Mouse (Mus musculus): ENCODE measurements at regions not wholly inside any gene's neighbourhood (a gene's known extent, or its start where the extent isn't known, plus 50 kb on each side); places are given as distances from the start of the nearest gene placed in this dataset.

- ATAC-seq (ENCODE audit: insufficient read depth, low FRiP score, low read depth), result no peak
Observed at GRCm38 (mm10) chr13:72393366-72393765, 235.3 kb upstream of the Irx2 start.

GRCm38 (mm10) chr13:72400677-72401076 lies 227.9 kb upstream of the Irx2 start:
- Histone ChIP-seq H3K4me2 (no peak overlapping the region), H3K9me3 (no peaks in the 10 kb centered on the region), H3K36me3 (no peaks in the 10 kb centered on the region), H3K9ac (no peak overlapping the region), H3K4me1 (no peaks in the 10 kb centered on the region), H3K4me3 (replicated peaks) (no peak overlapping the region), H3K27ac (no peak overlapping the region), H3K27me3 (replicated peaks) (no peaks in the 10 kb centered on the region)
- 15% methylated on average over 10 of the region's 10 CpGs for WGBS
- ATAC-seq (ENCODE audit: insufficient read depth, low FRiP score, low read depth), result no peak

More at GRCm38 (mm10) chr13:72393366-72393765, 235.3 kb upstream of the Irx2 start:
- no peak overlapping the region for H3K4me3 ChIP-seq (replicated peaks)
- H3K9me3 ChIP-seq, result no peaks in the 10 kb centered on the region
- H3K4me2 ChIP-seq, result no peak overlapping the region
- no peak overlapping the region for H3K27ac ChIP-seq
- no peaks in the 10 kb centered on the region for H3K27me3 ChIP-seq (replicated peaks)
- no peak overlapping the region for H3K9ac ChIP-seq
- 88% methylated on average over 2 of the region's 2 CpGs for WGBS
- no peaks in the 10 kb centered on the region for H3K36me3 ChIP-seq
- H3K4me1 ChIP-seq, result no peaks in the 10 kb centered on the region

- no peak overlapping the region for H3K4me3 ChIP-seq (replicated peaks)
Observed at GRCm38 (mm10) chr13:72409238-72409965, 219.2 kb upstream of the Irx2 start.

GRCm38 (mm10) chr13:72412656-72413055 lies 216.0 kb upstream of the Irx2 start:
- WGBS, result 88% methylated on average over 4 of the region's 4 CpGs

More at GRCm38 (mm10) chr13:72409238-72409965, 219.2 kb upstream of the Irx2 start:
- H3K4me2 ChIP-seq, result no peak overlapping the region
- H3K4me1 ChIP-seq, result no peaks in the 10 kb centered on the region
- H3K27ac ChIP-seq, result no peak overlapping the region
- no peak for ATAC-seq (ENCODE audit: insufficient read depth, low FRiP score, low read depth)
- no peaks in the 10 kb centered on the region for H3K27me3 ChIP-seq (replicated peaks)
- H3K9me3 ChIP-seq, result no peaks in the 10 kb centered on the region
- H3K9ac ChIP-seq, result no peak overlapping the region
- 83% methylated on average over 11 of the region's 11 CpGs for WGBS
- H3K36me3 ChIP-seq, result no peaks in the 10 kb centered on the region

GRCm38 (mm10) chr13:72416981-72417380 lies 211.6 kb upstream of the Irx2 start:
- Histone ChIP-seq H3K4me2 (no peak overlapping the region), H3K36me3 (no peaks in the 10 kb centered on the region), H3K27ac (no peak overlapping the region), H3K9ac (no peak overlapping the region), H3K9me3 (no peaks in the 10 kb centered on the region), H3K27me3 (replicated peaks) (no peaks in the 10 kb centered on the region), H3K4me1 (no peaks in the 10 kb centered on the region), H3K4me3 (replicated peaks) (no peak overlapping the region)
- ATAC-seq (ENCODE audit: insufficient read depth, low FRiP score, low read depth), result no peak
- WGBS, result 65% methylated on average over 2 of the region's 2 CpGs

More at GRCm38 (mm10) chr13:72412656-72413055, 216.0 kb upstream of the Irx2 start:
- H3K27me3 ChIP-seq (replicated peaks), result no peaks in the 10 kb centered on the region
- no peaks in the 10 kb centered on the region for H3K4me1 ChIP-seq
- no peak overlapping the region for H3K9ac ChIP-seq
- H3K27ac ChIP-seq, result no peak overlapping the region
- no peaks in the 10 kb centered on the region for H3K36me3 ChIP-seq
- ATAC-seq (ENCODE audit: insufficient read depth, low FRiP score, low read depth), result no peak
- H3K4me3 ChIP-seq (replicated peaks), result no peak overlapping the region
- no peak overlapping the region for H3K4me2 ChIP-seq
- no peaks in the 10 kb centered on the region for H3K9me3 ChIP-seq

- Histone ChIP-seq H3K4me2 (no peak overlapping the region), H3K9ac (no peak overlapping the region), H3K27me3 (replicated peaks) (no peaks in the 10 kb centered on the region), H3K27ac (no peak overlapping the region), H3K4me3 (replicated peaks) (no peak overlapping the region), H3K9me3 (no peaks in the 10 kb centered on the region), H3K4me1 (no peaks in the 10 kb centered on the region), H3K36me3 (no peaks in the 10 kb centered on the region)
- ATAC-seq (ENCODE audit: insufficient read depth, low FRiP score, low read depth), result no peak
- WGBS, result 76% methylated on average over 3 of the region's 3 CpGs
Observed at GRCm38 (mm10) chr13:72417816-72418215, 210.8 kb upstream of the Irx2 start.

- no peaks in the 10 kb centered on the region for H3K27me3 ChIP-seq (replicated peaks)
- no peaks in the 10 kb centered on the region for H3K9me3 ChIP-seq
- H3K4me1 ChIP-seq, result no peaks in the 10 kb centered on the region
- no peak overlapping the region for H3K4me2 ChIP-seq
- 62% methylated on average over 2 of the region's 2 CpGs for WGBS
- H3K9ac ChIP-seq, result no peak overlapping the region
- no peak overlapping the region for H3K27ac ChIP-seq
- H3K4me3 ChIP-seq (replicated peaks), result no peak overlapping the region
- no peak for ATAC-seq (ENCODE audit: insufficient read depth, low FRiP score, low read depth)
- no peaks in the 10 kb centered on the region for H3K36me3 ChIP-seq
Observed at GRCm38 (mm10) chr13:72418285-72418684, 210.3 kb upstream of the Irx2 start.

GRCm38 (mm10) chr13:72419532-72419931 lies 209.1 kb upstream of the Irx2 start:
- 81% methylated on average over 4 of the region's 4 CpGs for WGBS
- no peak overlapping the region for H3K9ac ChIP-seq
- H3K4me1 ChIP-seq, result no peaks in the 10 kb centered on the region
- ATAC-seq (ENCODE audit: insufficient read depth, low FRiP score, low read depth), result no peak
- no peaks in the 10 kb centered on the region for H3K36me3 ChIP-seq
- H3K4me2 ChIP-seq, result no peak overlapping the region
- no peaks in the 10 kb centered on the region for H3K9me3 ChIP-seq
- no peak overlapping the region for H3K27ac ChIP-seq
- no peak overlapping the region for H3K4me3 ChIP-seq (replicated peaks)
- H3K27me3 ChIP-seq (replicated peaks), result no peaks in the 10 kb centered on the region

GRCm38 (mm10) chr13:72425917-72426316 lies 202.7 kb upstream of the Irx2 start:
- no peaks in the 10 kb centered on the region for H3K4me1 ChIP-seq
- H3K27me3 ChIP-seq (replicated peaks), result no peaks in the 10 kb centered on the region
- no peak for ATAC-seq (ENCODE audit: insufficient read depth, low FRiP score, low read depth)
- H3K4me3 ChIP-seq (replicated peaks), result no peak overlapping the region
- no peak overlapping the region for H3K4me2 ChIP-seq
- H3K36me3 ChIP-seq, result no peaks in the 10 kb centered on the region
- H3K9me3 ChIP-seq, result no peaks in the 10 kb centered on the region
- H3K9ac ChIP-seq, result no peak overlapping the region
- H3K27ac ChIP-seq, result no peak overlapping the region
- WGBS, result 38% methylated on average over 8 of the region's 8 CpGs

GRCm38 (mm10) chr13:72445336-72445735 lies 183.3 kb upstream of the Irx2 start:
- H3K4me1 ChIP-seq, result no peaks in the 10 kb centered on the region
- ATAC-seq (ENCODE audit: insufficient read depth, low FRiP score, low read depth), result no peak
- no peaks in the 10 kb centered on the region for H3K36me3 ChIP-seq
- 65% methylated on average over 3 of the region's 3 CpGs for WGBS
- H3K27ac ChIP-seq, result no peak overlapping the region
- H3K4me2 ChIP-seq, result no peak overlapping the region
- H3K4me3 ChIP-seq (replicated peaks), result no peak overlapping the region
- no peaks in the 10 kb centered on the region for H3K27me3 ChIP-seq (replicated peaks)
- H3K9ac ChIP-seq, result no peak overlapping the region
- H3K9me3 ChIP-seq, result no peaks in the 10 kb centered on the region

GRCm38 (mm10) chr13:72448458-72449058 lies 180.1 kb upstream of the Irx2 start:
- Histone ChIP-seq H3K4me3 (replicated peaks) (no peak overlapping the region), H3K27ac (no peak overlapping the region), H3K36me3 (no peaks in the 10 kb centered on the region), H3K9me3 (no peaks in the 10 kb centered on the region), H3K4me2 (no peak overlapping the region), H3K9ac (no peak overlapping the region), H3K4me1 (no peaks in the 10 kb centered on the region), H3K27me3 (replicated peaks) (no peaks in the 10 kb centered on the region)
- 62% methylated on average over 5 of the region's 5 CpGs for WGBS
- ATAC-seq (ENCODE audit: insufficient read depth, low FRiP score, low read depth), result peak; percentile 66

GRCm38 (mm10) chr13:72495353-72495752 lies 133.3 kb upstream of the Irx2 start:
- no peaks in the 10 kb centered on the region for H3K9me3 ChIP-seq
- H3K9ac ChIP-seq, result no peak overlapping the region
- no peaks in the 10 kb centered on the region for H3K36me3 ChIP-seq
- WGBS, result 58% methylated on average over 7 of the region's 7 CpGs
- H3K4me2 ChIP-seq, result no peak overlapping the region
- no peak overlapping the region for H3K4me3 ChIP-seq (replicated peaks)
- ATAC-seq (ENCODE audit: insufficient read depth, low FRiP score, low read depth), result no peak
- H3K4me1 ChIP-seq, result no peaks in the 10 kb centered on the region
- no peaks in the 10 kb centered on the region for H3K27me3 ChIP-seq (replicated peaks)
- no peak overlapping the region for H3K27ac ChIP-seq

Data from stomach, embryonic 15.5 days (tissue).